Mouse (Mus musculus) pancreas, adult 10 weeks (tissue): Measurements from ENCODE around the gene Bbc3. TPM values are rescaled to one million over a fixed set of nuclear protein-coding genes. Genes with fewer than 3 reads are reported as not detected.

Experiments used
- polyA plus RNA-seq: library from polyadenylated mRNA; stranded (reverse); fragments of 350-450 nt; fragmentation: Illumina TruSeq; extraction: RNeasy Lipid Tissue Mini Kit (QIAGEN cat#74804); gene quantifications from one replicate; pipeline ENCODE4 v1.2.3, GENCODE M21; 2015; ENCODE audit warnings: low read depth, low replicate concordance; ENCODE audit not compliant: insufficient read depth

Bbc3 gene
- 7.1 TPM for polyA plus RNA-seq

DNA sequence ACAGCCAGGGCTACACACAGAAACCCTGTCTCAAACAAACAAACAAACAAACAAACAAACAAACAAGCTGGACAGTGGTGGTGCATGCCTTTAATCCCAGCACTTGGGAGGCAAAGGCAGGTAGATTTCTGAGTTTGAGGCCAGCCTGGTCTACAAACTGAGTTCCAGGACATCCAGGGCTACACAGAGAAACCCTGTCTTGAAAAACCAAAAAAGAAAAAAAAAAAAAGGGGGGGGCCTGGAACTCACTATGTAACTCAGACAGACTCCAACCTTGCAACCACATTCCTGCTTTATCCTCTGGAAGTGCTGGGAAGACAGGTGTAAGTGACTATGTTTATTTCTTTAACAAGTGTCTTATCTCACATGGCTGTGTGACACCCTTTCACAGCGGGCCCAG is at the start of gene Bbc3:
Gene Bbc3, plus strand, starts transcription at position 301 of the 400 bp plus-strand sequence.

DNA sequence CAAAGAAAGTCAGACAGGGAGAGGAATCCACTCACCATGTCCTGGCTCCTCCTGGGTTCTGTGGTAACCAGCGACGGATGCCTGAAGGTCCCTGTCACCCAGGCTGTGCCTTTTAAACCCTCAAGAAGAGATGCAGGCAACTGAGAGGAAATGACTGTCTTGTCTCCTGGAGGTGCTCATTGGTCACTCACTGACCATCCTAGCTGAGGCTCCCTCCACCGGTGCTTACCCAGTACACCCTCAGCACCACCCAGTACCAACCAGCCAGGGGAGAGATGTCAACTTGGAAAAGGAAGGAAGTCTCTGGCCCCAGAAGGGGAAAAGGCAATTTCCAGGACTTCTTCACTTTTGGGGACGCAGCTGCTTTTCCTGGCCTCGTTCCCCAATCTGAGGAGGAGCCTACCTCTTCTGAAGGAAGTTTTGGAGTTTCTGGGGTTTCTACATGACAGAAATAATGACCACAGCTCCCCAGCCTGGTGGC is 49.0 kb upstream of the Bbc3 start, which contains the start of gene C5ar1:
Gene C5ar1, minus strand, starts transcription at position 431 of the 481 bp plus-strand sequence.

DNA sequence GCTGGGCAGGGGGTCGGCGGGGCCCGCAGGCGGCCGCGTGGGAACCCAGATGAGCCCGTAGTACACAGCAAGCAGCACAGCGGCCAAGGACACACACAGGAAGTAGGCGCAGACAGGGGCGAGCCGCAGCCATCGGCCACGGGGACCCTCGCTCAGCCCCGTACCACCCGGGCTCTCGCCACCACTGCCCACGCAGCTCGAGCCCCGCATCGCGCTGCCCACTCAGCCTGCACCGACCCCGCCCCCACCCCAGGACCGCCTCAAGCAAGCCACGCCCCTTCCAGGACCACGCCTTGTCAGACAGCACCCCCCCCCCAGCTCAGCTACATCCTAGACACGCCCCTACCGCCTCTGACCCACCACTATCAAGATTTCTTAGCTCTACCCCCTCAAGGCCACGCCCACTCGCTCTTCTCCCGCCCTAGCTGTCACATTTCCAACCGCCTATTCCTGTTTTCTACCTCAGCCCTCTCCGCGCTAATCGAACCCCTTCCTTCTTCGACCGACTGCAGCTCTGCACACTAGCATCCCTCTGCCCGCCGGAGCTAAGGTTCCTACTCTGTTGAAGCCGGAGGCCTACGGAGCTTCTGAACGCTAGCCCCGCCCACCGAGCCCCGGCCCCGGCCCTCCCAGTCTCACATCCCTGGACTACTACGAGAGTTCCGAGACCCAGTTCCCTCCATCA is 35.0 kb upstream of the Bbc3 start, which contains the start of gene Inafm1:
Gene Inafm1, minus strand, starts transcription at position 537 of the 685 bp plus-strand sequence.

DNA sequence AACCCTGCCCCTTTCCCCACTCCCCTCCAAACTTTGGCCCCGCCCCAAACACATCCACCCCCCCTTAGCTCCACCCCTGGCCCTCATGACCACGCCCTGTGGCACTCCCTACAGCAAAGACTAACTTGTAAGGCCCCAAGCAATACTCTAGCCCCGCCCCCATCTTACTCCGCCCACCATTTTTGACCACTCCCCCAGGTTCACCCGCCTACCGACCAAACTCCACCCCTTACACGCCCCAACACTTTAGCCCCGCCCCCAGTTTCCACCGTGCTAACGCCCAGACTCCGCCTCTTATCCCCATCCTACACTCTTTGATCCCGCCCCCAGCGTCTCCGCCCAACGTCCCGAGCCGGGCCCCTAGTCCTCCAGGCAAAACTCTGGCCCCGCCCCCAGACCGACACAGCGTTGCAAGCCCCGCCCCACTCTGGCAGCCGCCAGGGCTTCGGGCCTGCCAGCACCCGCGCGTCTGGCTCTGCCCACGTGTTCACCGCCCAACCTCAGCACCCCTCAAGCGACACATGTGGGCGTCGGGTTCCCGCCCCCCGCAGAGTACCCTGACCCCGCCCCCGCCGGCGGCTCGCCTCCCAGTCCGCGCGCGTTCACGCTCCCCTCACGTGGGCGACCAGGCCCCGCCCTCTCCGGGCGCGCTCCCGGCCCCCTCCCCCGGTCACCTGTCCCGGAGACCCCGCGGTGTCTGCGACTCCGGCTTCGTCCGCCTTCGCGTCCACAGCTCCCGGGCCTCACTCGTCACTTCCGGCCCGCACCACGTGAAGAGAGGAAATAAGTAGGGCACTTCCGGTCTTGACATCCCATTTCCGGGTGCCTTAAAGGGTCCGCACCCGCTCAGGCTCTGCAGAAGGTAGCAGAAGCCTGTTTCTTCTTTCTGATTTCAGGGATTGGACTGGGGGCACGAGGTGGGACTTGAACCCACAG is 21.9 kb upstream of the Bbc3 start, which contains the start of gene Ccdc9:
Gene Ccdc9, minus strand, starts transcription at position 770 of the 936 bp plus-strand sequence.

Other genes with a start within 250 kb of the Bbc3 start
- gene Zfp541, start 246.6 kb upstream of the Bbc3 start, polyA plus RNA-seq: not detected
- 57.5 TPM for gene Napa, start 209.9 kb upstream of the Bbc3 start, polyA plus RNA-seq
- 8.0 TPM for gene Kptn, start 188.5 kb upstream of the Bbc3 start, polyA plus RNA-seq
- 0.15 TPM for gene Slc8a2, start 178.6 kb upstream of the Bbc3 start, polyA plus RNA-seq
- gene Meis3, start 133.3 kb upstream of the Bbc3 start, polyA plus RNA-seq: 13.5 TPM
- gene Dhx34, start 86.4 kb upstream of the Bbc3 start, polyA plus RNA-seq: 40.3 TPM
- 0.31 TPM for gene C5ar2, start 64.2 kb upstream of the Bbc3 start, polyA plus RNA-seq
- gene C5ar1, start 48.9 kb upstream of the Bbc3 start, polyA plus RNA-seq: 2.8 TPM
- gene Inafm1, start 34.8 kb upstream of the Bbc3 start, polyA plus RNA-seq: 6.4 TPM
- gene Ccdc9, start 21.6 kb upstream of the Bbc3 start, polyA plus RNA-seq: 24.6 TPM
- 10.5 TPM for gene Sae1, start 79.4 kb downstream of the Bbc3 start, polyA plus RNA-seq
- gene Zc3h4, start 92.5 kb downstream of the Bbc3 start, polyA plus RNA-seq: 10.2 TPM
- gene Tmem160, start 144.4 kb downstream of the Bbc3 start, polyA plus RNA-seq: 25.5 TPM
- not detected for gene Npas1, start 169.3 kb downstream of the Bbc3 start, polyA plus RNA-seq